Mouse (Mus musculus) heart, postnatal 0 days (tissue): ENCODE results near the gene Nodal.
"Not testable (repeated sequence)": the region's sequence is repeated elsewhere in the genome, so short reads cannot be mapped to it uniquely, and the experiment has no call there.

ENCODE experiments used
- CTCF ChIP-seq: IDR thresholded peaks from 2 replicates; pipeline ENCODE4 v1.5.1; 2016; ENCODE audit warnings: antibody characterized with exemption, control low read depth, low read depth
- EP300 ChIP-seq: IDR thresholded peaks from 2 replicates; pipeline ENCODE4 v1.6.1; 2016; ENCODE audit warnings: antibody characterized with exemption, low read depth

- not testable (repeated sequence) for TF ChIP-seq CTCF, EP300
Measured at GRCm38 (mm10) chr10:61453171-61453570, 35.4 kb downstream of the Nodal start.
